Mouse (Mus musculus) forebrain, embryonic 11.5 days (tissue): Measurements from ENCODE around the gene Olfr811. TPM values are rescaled to one million over a fixed set of nuclear protein-coding genes. Genes with fewer than 3 reads are reported as not detected.

ENCODE experiments used
- ATAC-seq: fragments of 200-750 bp; cut with Nextera tagmentation; replicated peaks from 2 replicates; pipeline ENCODE4 v1.8.0; 2017; ENCODE audit warnings: moderate TSS enrichment; ENCODE audit not compliant: low FRiP score
- DNase-seq: peaks from one replicate; pipeline ENCODE4 v3.0.0-alpha.2; 2017; ENCODE audit warnings: low spot score
- H3K27ac ChIP-seq: fragments of 300-500 bp; sonication (generic); 2 replicates; pipeline ENCODE4 v1.5.1; 2014; ENCODE audit warnings: low read depth, low read length
- H3K27me3 ChIP-seq: fragments of 300-500 bp; sonication (generic); 2 replicates; pipeline ENCODE4 v1.6.1; 2014; ENCODE audit warnings: mild to moderate bottlenecking, low read length, mixed read lengths; ENCODE audit not compliant: control insufficient read depth, insufficient read depth
- H3K36me3 ChIP-seq: fragments of 300-500 bp; sonication (generic); 2 replicates; pipeline ENCODE4 v1.6.1; 2014; ENCODE audit warnings: mild to moderate bottlenecking, low read length, moderate library complexity, mixed read lengths; ENCODE audit not compliant: control insufficient read depth, insufficient read depth
- H3K4me1 ChIP-seq: fragments of 300-500 bp; sonication (generic); replicated peaks from 2 replicates; pipeline ENCODE4 v1.6.1; 2014; ENCODE audit warnings: low read length, mixed read lengths; ENCODE audit not compliant: control insufficient read depth, insufficient read depth
- H3K4me2 ChIP-seq: fragments of 300-500 bp; sonication (generic); 2 replicates; pipeline ENCODE4 v1.6.1; 2014; ENCODE audit warnings: low read depth, mild to moderate bottlenecking, low read length, moderate library complexity, mixed read lengths; ENCODE audit not compliant: severe bottlenecking
- H3K4me3 ChIP-seq: fragments of 300-500 bp; sonication (generic); 2 replicates; pipeline ENCODE4 v1.5.1; 2014; ENCODE audit warnings: low read depth, low read length
- H3K9ac ChIP-seq: fragments of 300-500 bp; sonication (generic); 2 replicates; pipeline ENCODE4 v1.6.1; 2014; ENCODE audit warnings: low read length
- H3K9me3 ChIP-seq: fragments of 300-500 bp; sonication (generic); 2 replicates; pipeline ENCODE4 v1.6.1; 2016; ENCODE audit warnings: low read length, mixed read lengths; ENCODE audit not compliant: control insufficient read depth
- WGBS: fragments of 180-500 bp; shearing (Covaris S2); extraction: QIAGEN DNeasy Blood & Tissue Kit; methylation state at CpG from one replicate; pipeline ENCODE4 v1.1.7; 2014; 5-methylcytosine and 5-hydroxymethylcytosine counted together
- polyA plus RNA-seq: library from polyadenylated mRNA; unstranded; fragments of >200 nt; fragmentation: Nextera tagmentation; extraction: Ambion mirVana; gene quantifications from 2 replicates; pipeline ENCODE4 v1.2.1, GENCODE M21; 2014

The Olfr811 gene
- not detected in 2 replicates for polyA plus RNA-seq

- 83% methylated on average over 4 of the region's 4 CpGs for WGBS
- no peak within 1 kb of the TSS for H3K4me3 ChIP-seq
- no peaks in the 10 kb centered on the region for H3K27me3 ChIP-seq
- no peak for DNase-seq
- H3K4me2 ChIP-seq, result no peak within 1 kb of the TSS
- H3K9ac ChIP-seq, result no peak within 1 kb of the TSS
- no peak within 1 kb of the TSS for H3K27ac ChIP-seq
- no peaks in the 10 kb centered on the region for H3K4me1 ChIP-seq
- no peaks in the 10 kb centered on the region for H3K9me3 ChIP-seq
- no peak for ATAC-seq
- H3K36me3 ChIP-seq, result no peaks in the 10 kb centered on the region
Measured at GRCm38 (mm10) chr10:129804296-129804695, at the start of gene Olfr811. TSS of gene Olfr811 (minus strand) at chr10:129804396.

GRCm38 (mm10) chr10:129847343-129847742 lies 43.1 kb upstream of the Olfr811 start:
- Histone ChIP-seq H3K27ac (no peak overlapping the region), H3K27me3 (no peaks in the 10 kb centered on the region), H3K9ac (no peak overlapping the region), H3K9me3 (no peaks in the 10 kb centered on the region), H3K4me3 (no peak overlapping the region), H3K36me3 (no peaks in the 10 kb centered on the region), H3K4me2 (no peak overlapping the region), H3K4me1 (no peaks in the 10 kb centered on the region)
- DNase-seq, result no peak
- ATAC-seq, result 0 out of 2 replicates have a peak, but pooled peaks have one; percentile 38
- 38% methylated on average over 1 of the region's 1 CpGs for WGBS

- Histone ChIP-seq H3K9me3 (no peaks in the 10 kb centered on the region), H3K36me3 (no peaks in the 10 kb centered on the region), H3K9ac (no peak within 1 kb of the TSS), H3K4me3 (no peak within 1 kb of the TSS), H3K27me3 (no peaks in the 10 kb centered on the region), H3K4me2 (no peak within 1 kb of the TSS), H3K27ac (no peak within 1 kb of the TSS), H3K4me1 (no peaks in the 10 kb centered on the region)
- DNase-seq, result no peak
- ATAC-seq, result no peak
- WGBS, result 80% methylated on average over 1 of the region's 1 CpGs
Measured at GRCm38 (mm10) chr10:129845994-129846393, 41.8 kb upstream of the Olfr811 start, which contains the start of gene Olfr812. TSS of gene Olfr812 (minus strand) at chr10:129846094.

GRCm38 (mm10) chr10:129794817-129795216 lies 9.4 kb downstream of the Olfr811 start, which contains the start of gene Olfr810:
TSS of gene Olfr810 (minus strand) at chr10:129794917.
- no peak within 1 kb of the TSS for H3K4me2 ChIP-seq
- H3K9me3 ChIP-seq, result no peaks in the 10 kb centered on the region
- ATAC-seq, result no peak
- H3K4me1 ChIP-seq, result no peaks in the 10 kb centered on the region
- H3K9ac ChIP-seq, result no peak within 1 kb of the TSS
- no peak within 1 kb of the TSS for H3K4me3 ChIP-seq
- H3K27me3 ChIP-seq, result no peaks in the 10 kb centered on the region
- H3K27ac ChIP-seq, result no peak within 1 kb of the TSS
- no peaks in the 10 kb centered on the region for H3K36me3 ChIP-seq
- DNase-seq, result no peak

- no peak overlapping the region for H3K9ac ChIP-seq
- no peak overlapping the region for H3K4me3 ChIP-seq
- DNase-seq (no peak), ATAC-seq (no peak)
- H3K36me3 ChIP-seq, result no peaks in the 10 kb centered on the region
- no peak overlapping the region for H3K4me2 ChIP-seq
- H3K9me3 ChIP-seq, result no peaks in the 10 kb centered on the region
- H3K27ac ChIP-seq, result no peak overlapping the region
- no peaks in the 10 kb centered on the region for H3K4me1 ChIP-seq
- no peaks in the 10 kb centered on the region for H3K27me3 ChIP-seq
Measured at GRCm38 (mm10) chr10:129778123-129778522, 26.1 kb downstream of the Olfr811 start.

GRCm38 (mm10) chr10:129774338-129774737 lies 29.9 kb downstream of the Olfr811 start, which contains the start of gene Olfr809:
TSS of gene Olfr809 (plus strand) at chr10:129774638.
- no peak within 1 kb of the TSS for H3K9ac ChIP-seq
- H3K4me1 ChIP-seq, result no peaks in the 10 kb centered on the region
- ATAC-seq (no peak), DNase-seq (no peak)
- H3K9me3 ChIP-seq, result no peaks in the 10 kb centered on the region
- H3K4me2 ChIP-seq, result no peak within 1 kb of the TSS
- H3K36me3 ChIP-seq, result no peaks in the 10 kb centered on the region
- H3K27me3 ChIP-seq, result no peaks in the 10 kb centered on the region
- H3K4me3 ChIP-seq, result no peak within 1 kb of the TSS
- no peak within 1 kb of the TSS for H3K27ac ChIP-seq

GRCm38 (mm10) chr10:129765182-129765581 lies 39.0 kb downstream of the Olfr811 start, which contains the start of gene Olfr808:
TSS of gene Olfr808 (plus strand) at chr10:129765482.
- DNase-seq, result no peak
- H3K4me1 ChIP-seq, result no peaks in the 10 kb centered on the region
- WGBS, result 97% methylated on average over 1 of the region's 1 CpGs

GRCm38 (mm10) chr10:129757693-129758092 lies 46.5 kb downstream of the Olfr811 start, which contains the start of gene Olfr807:
TSS of gene Olfr807 (minus strand) at chr10:129757793.
- H3K36me3 ChIP-seq, result no peaks in the 10 kb centered on the region
- no peaks in the 10 kb centered on the region for H3K4me1 ChIP-seq
- H3K9ac ChIP-seq, result no peak within 1 kb of the TSS
- no peak for DNase-seq
- ATAC-seq, result no peak
- no peak within 1 kb of the TSS for H3K27ac ChIP-seq
- no peak within 1 kb of the TSS for H3K4me2 ChIP-seq
- H3K4me3 ChIP-seq, result no peak within 1 kb of the TSS
- no peaks in the 10 kb centered on the region for H3K9me3 ChIP-seq
- 85% methylated on average over 1 of the region's 1 CpGs for WGBS
- no peaks in the 10 kb centered on the region for H3K27me3 ChIP-seq

More at GRCm38 (mm10) chr10:129765182-129765581, 39.0 kb downstream of the Olfr811 start, which contains the start of gene Olfr808:
- no peak within 1 kb of the TSS for H3K4me3 ChIP-seq
- H3K9me3 ChIP-seq, result no peaks in the 10 kb centered on the region
- no peak for ATAC-seq
- H3K36me3 ChIP-seq, result no peaks in the 10 kb centered on the region
- H3K27me3 ChIP-seq, result no peaks in the 10 kb centered on the region
- no peak within 1 kb of the TSS for H3K9ac ChIP-seq
- no peak within 1 kb of the TSS for H3K27ac ChIP-seq
- no peak within 1 kb of the TSS for H3K4me2 ChIP-seq
